Mouse (Mus musculus) embryonic stem cell, embryonic (primary cell): Measurements from ENCODE around the gene Gm13030.

Experiments
- CTCF ChIA-PET, 4 experiments: fragments of 300-600 bp in 2 of 4; fragments of 350-600 bp in 2 of 4; sonication (Branson Sonifier 250); formaldehyde crosslinking; loops; one replicate each; lab custom pipeline; 2022; ENCODE audit warnings: inconsistent platforms in 2 of 4; lab: Charles Lee
- POLR2A ChIA-PET, 4 experiments: fragments of 300-600 bp in 2 of 4; fragments of 350-600 bp in 2 of 4; sonication (Branson Sonifier 250); formaldehyde crosslinking; loops; one replicate each; lab custom pipeline; 2022; ENCODE audit warnings: antibody characterized with exemption in 4 of 4, inconsistent platforms in 1 of 4; lab: Charles Lee

The Gm13030 gene

DNA sequence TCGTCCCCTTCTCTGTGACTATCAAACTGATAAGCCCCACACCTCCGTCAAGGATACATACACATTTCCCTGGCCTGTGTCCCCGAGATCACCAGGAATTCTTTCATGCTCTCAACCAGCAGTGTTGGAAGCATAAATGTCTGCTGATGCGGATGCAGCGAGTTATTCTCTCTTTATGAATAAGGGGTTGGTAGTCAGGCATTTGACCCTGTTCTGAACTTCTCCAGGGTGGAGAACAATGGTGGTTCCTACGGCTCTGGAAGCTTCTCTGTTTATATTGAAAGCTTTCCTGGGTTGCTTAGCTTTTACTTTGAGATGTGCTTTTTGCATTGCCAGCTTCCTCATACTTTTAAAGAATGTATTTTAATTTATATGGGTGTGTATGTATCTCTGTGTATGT lies at the start of gene Gm13030:
Gm13030 (minus strand) TSS at position 101 of the 400 bp plus-strand sequence.
- CTCF ChIA-PET = interaction anchor here (0.6 to 0.7 kb wide), 6 partner anchors 15 to 720 kb away, joined by 3 to 9 read pairs (median 3); no protein-coding TSS in a partner anchor
- POLR2A ChIA-PET = interaction anchor here in 1 of 4 experiments (0.7 kb wide), 1 partner anchor 20 kb away, joined by 3 read pairs; no protein-coding TSS in a partner anchor

DNA sequence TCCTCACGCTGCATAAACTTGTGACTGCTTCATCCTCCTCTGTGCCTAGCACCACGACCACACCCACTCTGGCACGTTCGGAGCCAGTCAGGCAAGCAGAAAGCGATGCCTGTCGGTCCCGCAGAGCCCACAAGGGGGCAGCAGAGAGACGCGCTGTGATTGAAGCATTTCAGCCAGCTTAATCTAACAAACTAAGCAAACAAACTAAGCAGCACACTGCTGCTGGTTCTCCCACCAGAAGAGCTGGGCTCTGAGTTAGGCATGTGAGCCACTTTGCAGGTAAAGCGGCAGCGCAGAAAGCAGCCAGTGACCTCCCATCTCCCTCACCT lies 48.3 kb upstream of the Gm13030 start:
- POLR2A ChIA-PET = interaction anchor here in 2 of 4 experiments (1.4 to 1.5 kb wide), 3 partner anchors 9 to 154 kb away, joined by 3 to 4 read pairs (median 3); partner anchors contain the start of gene Otud3 (in 1 of the 2)
- CTCF ChIA-PET = interaction anchor here (0.5 to 2.4 kb wide), 41 partner anchors 9 to 1186 kb away, joined by 3 to 15 read pairs (median 4); partner anchors contain the start of genes Otud3 (in 3 of the 4), Akr7a5 (in 1 of the 4), Htr6 (in 1 of the 4) and Pqlc2 (in 1 of the 4)

- CTCF ChIA-PET = interaction anchor here (0.5 to 2.4 kb wide), 37 partner anchors 8 to 1186 kb away, joined by 3 to 15 read pairs (median 4); partner anchors contain the start of genes Otud3 (in 3 of the 4), Akr7a5 (in 1 of the 4), Htr6 (in 1 of the 4) and Pqlc2 (in 1 of the 4)
- POLR2A ChIA-PET = interaction anchor here in 3 of 4 experiments (0.6 to 1.5 kb wide), 4 partner anchors 8 to 471 kb away, joined by 3 to 4 read pairs (median 3); partner anchors contain the start of gene Otud3 (in 1 of the 3)
Observed at GRCm38 (mm10) chr4:138921254-138922130, 47.7 kb upstream of the Gm13030 start.

DNA sequence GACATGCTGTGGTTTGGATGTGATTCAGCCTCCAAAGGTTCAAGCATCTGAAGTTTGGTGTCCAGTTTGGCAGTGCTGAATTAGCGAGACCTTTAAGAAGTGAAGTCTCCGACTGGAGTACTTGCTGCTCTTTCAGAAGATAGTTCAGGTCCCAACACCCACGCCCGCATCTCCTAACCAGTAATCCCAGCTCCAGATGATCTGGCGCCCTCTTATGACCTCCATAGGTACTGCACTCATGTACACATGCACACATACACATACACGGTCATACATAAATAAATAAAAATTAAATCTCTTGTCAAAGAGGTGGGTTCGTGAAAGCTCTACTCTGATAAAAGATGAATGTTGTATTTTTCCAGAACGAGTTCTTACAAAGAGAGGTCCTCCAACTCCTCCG lies 43.5 kb upstream of the Gm13030 start:
- POLR2A ChIA-PET = interaction anchor here in 1 of 4 experiments (0.6 kb wide), 1 partner anchor 52 kb away, joined by 4 read pairs; no protein-coding TSS in a partner anchor
- CTCF ChIA-PET = interaction anchor here in 1 of 4 experiments (0.5 to 2.1 kb wide), 8 partner anchors 8 to 162 kb away, joined by 3 to 8 read pairs (median 3); no protein-coding TSS in a partner anchor

- ChIA-PET POLR2A (interaction anchor here (0.6 to 3.0 kb wide), 15 partner anchors 8 to 1224 kb away, joined by 3 to 10 read pairs (median 3); no protein-coding TSS in a partner anchor), CTCF (interaction anchor here (0.5 to 3.2 kb wide), 28 partner anchors 8 to 684 kb away, joined by 3 to 15 read pairs (median 4); partner anchors contain the start of gene Minos1 (in 1 of the 4))
Observed at GRCm38 (mm10) chr4:138913797-138914196, 40.0 kb upstream of the Gm13030 start, which contains the start of gene Otud3. Otud3 (minus strand) TSS chr4:138913945.

- CTCF ChIA-PET = interaction anchor here (0.5 to 3.2 kb wide), 29 partner anchors 8 to 1051 kb away, joined by 3 to 15 read pairs (median 4); partner anchors contain the start of gene Minos1 (in 1 of the 4)
- POLR2A ChIA-PET = interaction anchor here (0.5 to 3.0 kb wide), 14 partner anchors 9 to 1224 kb away, joined by 3 to 10 read pairs (median 3); no protein-coding TSS in a partner anchor
Observed at GRCm38 (mm10) chr4:138913141-138913787, 39.5 kb upstream of the Gm13030 start.

DNA sequence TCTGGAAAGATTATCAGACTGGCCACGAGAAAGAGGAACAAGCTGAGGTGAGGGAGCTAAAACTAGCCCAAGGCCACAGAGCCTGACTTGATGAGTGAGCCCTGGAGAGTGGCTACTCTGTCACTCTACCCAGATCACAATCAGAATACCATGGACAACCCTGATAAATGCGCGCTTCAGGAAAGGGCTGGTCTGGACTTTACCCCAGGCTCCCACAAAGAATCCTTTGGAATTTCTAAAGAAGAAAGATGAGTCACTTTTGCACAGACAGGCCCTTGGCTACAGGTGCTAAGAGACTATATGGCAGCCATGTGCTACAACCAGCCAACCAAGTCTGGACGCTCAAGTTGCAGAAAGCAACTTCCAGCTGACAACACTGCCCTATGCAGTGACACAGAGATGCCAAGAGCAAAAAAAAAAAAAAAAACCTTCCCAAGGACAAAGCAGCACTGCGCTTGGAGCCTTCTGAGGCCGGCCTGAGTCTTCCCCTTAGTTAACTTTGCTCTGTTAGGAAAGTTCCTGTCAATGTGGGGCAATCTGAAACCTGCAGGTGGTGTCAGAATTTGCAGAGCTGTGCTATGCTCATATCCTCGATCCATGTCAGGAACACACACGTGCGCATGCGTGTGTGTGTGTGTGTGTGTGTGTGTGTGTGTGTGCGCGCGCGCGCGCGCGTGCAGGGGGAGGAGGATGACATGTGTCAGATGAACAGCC lies 32.0 kb upstream of the Gm13030 start:
- ChIA-PET CTCF (interaction anchor here in 2 of 4 experiments (0.7 to 1.7 kb wide), 3 partner anchors 8 to 17 kb away, joined by 4 read pairs; partner anchors contain the start of gene Otud3 (in 1 of the 2)), POLR2A (no interaction called here)

GRCm38 (mm10) chr4:138899361-138899760 lies 25.6 kb upstream of the Gm13030 start:
- ChIA-PET POLR2A (interaction anchor here in 1 of 4 experiments (1.0 kb wide), 1 partner anchor 13 kb away, joined by 4 read pairs; no protein-coding TSS in a partner anchor), CTCF (interaction anchor here in 1 of 4 experiments (1.1 kb wide), 1 partner anchor 43 kb away, joined by 3 read pairs; no protein-coding TSS in a partner anchor)

- POLR2A ChIA-PET = interaction anchor here in 1 of 4 experiments (1.4 kb wide), 1 partner anchor 12 kb away, joined by 4 read pairs; no protein-coding TSS in a partner anchor
- CTCF ChIA-PET = interaction anchor here in 2 of 4 experiments (0.6 to 0.8 kb wide), 2 partner anchors 9 to 20 kb away, joined by 3 to 7 read pairs; partner anchors contain the start of gene Otud3 (in 1 of the 2)
Observed at GRCm38 (mm10) chr4:138893789-138894188, 20.0 kb upstream of the Gm13030 start.

- POLR2A ChIA-PET = interaction anchor here in 3 of 4 experiments (0.6 to 1.4 kb wide), 4 partner anchors 11 to 96 kb away, joined by 3 to 6 read pairs (median 4); no protein-coding TSS in a partner anchor
- CTCF ChIA-PET = interaction anchor here in 2 of 4 experiments (0.6 to 1.2 kb wide), 3 partner anchors 51 to 481 kb away, joined by 3 read pairs; no protein-coding TSS in a partner anchor
Observed at GRCm38 (mm10) chr4:138892655-138893054, 18.9 kb upstream of the Gm13030 start.

GRCm38 (mm10) chr4:138889635-138890034 lies 15.9 kb upstream of the Gm13030 start:
- ChIA-PET POLR2A (interaction anchor here in 3 of 4 experiments (0.6 to 2.8 kb wide), 8 partner anchors 12 to 455 kb away, joined by 3 to 8 read pairs (median 3); partner anchors contain the start of genes Mul1 (in 1 of the 3) and Otud3 (in 1 of the 3)), CTCF (interaction anchor here (0.6 to 2.0 kb wide), 13 partner anchors 11 to 691 kb away, joined by 3 to 9 read pairs (median 4); partner anchors contain the start of genes Otud3 (in 1 of the 4) and Pla2g2e (in 1 of the 4))

DNA sequence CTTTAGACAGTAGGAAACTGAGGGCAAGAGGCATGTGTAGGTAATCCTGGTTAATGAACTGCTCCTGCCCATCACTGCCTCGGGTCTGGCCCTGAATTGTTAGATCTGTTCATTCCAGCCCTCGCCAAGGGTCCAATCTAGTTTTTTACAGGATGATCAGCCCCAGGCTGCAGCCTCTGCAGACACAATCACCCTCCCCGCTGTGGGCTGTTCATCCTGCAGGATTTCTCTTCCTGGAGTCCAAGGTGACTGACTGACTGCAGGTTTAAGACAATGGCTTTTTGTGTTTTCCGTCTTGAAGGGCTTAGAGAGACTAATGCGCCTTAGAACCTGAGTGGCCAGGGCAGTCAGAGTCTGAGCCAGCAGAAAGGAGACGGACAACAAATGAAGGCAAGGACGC lies 15.4 kb upstream of the Gm13030 start:
- ChIA-PET POLR2A (interaction anchor here in 2 of 4 experiments (0.7 to 2.8 kb wide), 6 partner anchors 12 to 454 kb away, joined by 3 to 8 read pairs (median 4); partner anchors contain the start of genes Mul1 (in 1 of the 2) and Otud3 (in 1 of the 2)), CTCF (interaction anchor here in 3 of 4 experiments (0.5 to 2.0 kb wide), 11 partner anchors 11 to 442 kb away, joined by 3 to 9 read pairs (median 4); partner anchors contain the start of genes Otud3 (in 1 of the 3) and Pla2g2e (in 1 of the 3))

- ChIA-PET POLR2A (no interaction called here), CTCF (no interaction called here)
Observed at GRCm38 (mm10) chr4:138884261-138884660, 10.5 kb upstream of the Gm13030 start.

DNA sequence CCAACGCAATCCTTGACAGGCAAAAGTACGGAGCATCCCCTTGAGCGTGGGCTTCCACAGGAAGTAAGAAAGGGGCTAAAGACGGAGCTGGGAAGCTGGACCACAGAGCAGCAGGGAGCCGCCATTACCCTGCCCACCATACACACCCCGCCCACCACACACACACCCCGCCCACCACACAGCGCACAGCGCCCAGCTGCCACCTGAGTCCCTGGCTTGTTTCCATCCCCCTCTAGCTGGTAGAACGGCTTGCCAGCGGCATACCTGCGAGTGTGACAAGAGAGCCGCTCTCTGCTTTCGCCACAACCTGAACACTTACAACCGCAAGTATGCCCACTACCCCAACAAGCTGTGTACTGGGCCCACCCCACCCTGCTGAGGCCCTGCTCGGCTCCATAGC lies 8.4 kb upstream of the Gm13030 start:
- ChIA-PET POLR2A (interaction anchor here in 3 of 4 experiments (0.6 to 1.7 kb wide), 11 partner anchors 8 to 381 kb away, joined by 3 to 5 read pairs (median 4); no protein-coding TSS in a partner anchor), CTCF (interaction anchor here in 3 of 4 experiments (1.0 to 3.3 kb wide), 8 partner anchors 13 to 68 kb away, joined by 3 to 19 read pairs (median 6); no protein-coding TSS in a partner anchor)

DNA sequence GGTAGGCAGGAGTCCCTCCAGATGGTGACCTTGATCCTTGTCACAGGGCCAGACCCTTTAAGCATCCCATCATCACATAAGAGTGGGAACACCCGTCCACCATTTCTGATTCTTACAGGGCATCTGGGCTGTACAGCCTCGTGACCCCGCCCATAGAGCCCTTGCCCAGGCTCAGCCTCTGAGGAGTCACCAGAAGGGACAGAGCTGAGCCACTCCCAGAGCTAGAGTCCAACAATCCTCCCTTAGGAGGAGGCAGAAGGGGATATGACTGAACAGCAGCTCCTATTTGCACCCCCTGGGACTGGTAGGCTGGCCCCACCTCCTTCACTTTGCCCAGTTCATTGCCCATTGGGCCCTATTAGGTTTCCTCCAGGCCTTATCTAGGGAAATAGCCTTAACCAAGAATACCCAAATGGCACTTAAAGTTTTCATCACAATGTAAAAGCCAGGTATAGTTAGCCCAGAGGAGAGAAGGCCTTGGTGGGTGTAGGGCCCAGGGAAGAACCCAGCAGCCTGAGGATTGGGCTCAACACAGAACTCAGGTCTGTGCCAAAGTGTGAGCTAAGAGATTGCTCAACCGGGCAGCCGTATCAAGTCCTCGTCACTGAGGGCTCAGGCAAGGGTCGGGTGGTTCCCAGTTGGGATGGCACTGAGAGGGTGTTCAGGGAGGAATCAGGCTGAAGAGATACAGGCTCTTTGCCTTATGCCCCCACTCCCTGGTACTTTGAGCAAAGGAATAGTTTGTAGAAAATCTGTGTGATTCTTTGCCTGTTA lies 7.2 kb upstream of the Gm13030 start:
- ChIA-PET POLR2A (interaction anchor here in 2 of 4 experiments (1.4 to 1.6 kb wide), 2 partner anchors 12 to 22 kb away, joined by 3 to 4 read pairs; no protein-coding TSS in a partner anchor), CTCF (interaction anchor here in 2 of 4 experiments (0.5 to 3.3 kb wide), 5 partner anchors 12 to 498 kb away, joined by 3 to 19 read pairs (median 7); no protein-coding TSS in a partner anchor)
